Mouse (Mus musculus) lung, postnatal 4 days (tissue): ENCODE measurements at regions not wholly inside any gene's neighbourhood (a gene's known extent, or its start where the extent isn't known, plus 50 kb on each side); places are given as distances from the start of the nearest gene placed in this dataset.

Experiments
- DNase-seq, 2 experiments: peaks; one replicate each; pipeline ENCODE4 v3.0.0; 2021

DNA sequence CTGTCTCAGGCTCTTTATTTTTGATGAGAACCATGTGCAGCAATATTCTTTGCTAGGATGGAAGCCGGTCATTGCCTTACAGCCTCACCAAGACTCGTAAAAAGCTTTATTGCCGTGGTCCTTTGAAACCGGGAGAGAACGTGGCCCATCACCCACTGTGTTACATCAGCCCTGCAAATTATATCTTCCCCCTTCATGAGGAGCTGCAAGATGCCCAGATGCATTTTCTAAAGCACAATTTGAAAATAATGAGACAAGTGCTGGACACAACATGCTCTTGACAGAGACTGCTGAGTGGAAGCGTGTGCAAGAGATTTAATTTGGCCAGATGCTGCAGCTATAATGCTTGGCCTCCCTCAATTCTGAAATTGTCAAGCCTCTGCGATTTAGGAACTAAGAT is 389.2 kb upstream of the Dcn start:
- no peak for DNase-seq

DNA sequence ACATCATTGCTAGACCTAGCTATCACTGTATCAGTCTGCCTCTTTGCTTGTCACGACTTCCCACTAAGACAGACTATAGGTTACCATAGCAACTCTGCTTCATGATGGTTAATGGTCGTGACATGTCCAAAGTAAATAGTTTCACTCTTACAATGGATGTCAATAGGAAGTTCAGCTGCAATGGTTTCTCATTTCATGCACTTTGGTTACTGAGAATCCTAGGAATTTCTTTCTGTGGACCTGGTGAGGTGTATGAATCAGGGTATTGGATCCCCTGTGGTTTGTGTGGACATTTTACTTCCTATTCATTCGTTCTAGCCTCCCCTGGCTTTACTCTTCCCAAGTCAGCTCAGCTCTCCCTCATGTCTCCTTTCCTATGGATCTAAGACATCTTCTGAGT is 385.5 kb upstream of the Dcn start:
- DNase-seq: no peak

DNA sequence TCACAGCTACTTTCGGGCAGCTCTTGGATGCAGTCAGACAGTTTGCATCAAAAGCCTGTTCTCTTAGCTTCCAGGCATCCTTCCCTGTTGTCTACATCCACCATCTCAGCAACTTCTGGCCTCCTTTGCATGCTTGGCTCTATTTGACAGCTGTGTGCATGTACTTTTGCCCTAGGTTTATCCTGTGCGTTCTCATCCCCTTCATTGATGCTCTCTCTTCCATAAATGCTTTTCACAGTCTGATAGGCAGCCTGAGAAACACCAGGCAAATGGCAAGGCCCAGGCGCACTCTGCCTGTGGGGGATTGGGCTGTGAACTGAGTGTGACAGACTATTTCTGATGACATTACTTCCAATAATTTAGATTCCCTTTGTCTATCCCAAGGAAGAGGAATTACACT is 364.9 kb upstream of the Dcn start:
- no peak for DNase-seq

DNA sequence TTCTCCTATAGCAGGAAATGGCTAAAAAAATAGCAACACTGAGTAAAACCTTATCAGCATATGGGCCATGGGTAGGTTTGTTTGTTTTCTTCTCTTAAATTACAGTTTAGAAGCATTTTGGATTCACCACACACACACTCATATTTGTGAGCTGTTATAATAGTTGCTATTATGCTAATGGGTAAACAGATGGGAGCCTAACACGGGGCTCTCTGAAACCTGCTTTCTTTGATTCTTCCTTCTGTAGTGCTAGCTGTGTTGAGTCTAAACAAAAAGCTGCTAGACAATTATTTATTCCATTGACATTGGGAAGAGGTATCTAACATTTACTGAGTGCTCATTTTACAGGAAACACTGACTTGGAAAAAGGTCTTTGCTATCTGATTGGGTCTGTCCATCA is 356.7 kb upstream of the Dcn start:
- DNase-seq: no peak

DNA sequence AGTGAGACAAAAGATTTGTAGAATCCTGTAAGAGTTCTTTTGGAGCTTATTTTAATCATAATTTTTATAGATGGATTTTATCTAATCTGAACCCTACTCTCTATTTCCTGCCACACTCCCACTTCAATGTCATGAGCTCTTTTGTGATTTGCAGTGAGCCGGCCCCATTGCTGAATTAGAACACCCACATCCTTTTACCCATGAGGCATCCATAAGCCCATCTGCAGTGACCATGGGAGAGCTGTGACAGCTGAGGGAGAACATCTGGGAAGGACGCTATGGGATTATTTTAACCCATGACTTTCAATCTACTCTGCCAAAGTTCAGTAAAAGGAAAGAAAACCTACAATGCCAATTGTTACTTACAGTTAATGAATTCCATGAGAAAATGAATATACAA is 337.8 kb upstream of the Dcn start:
- DNase-seq: no peak

DNA sequence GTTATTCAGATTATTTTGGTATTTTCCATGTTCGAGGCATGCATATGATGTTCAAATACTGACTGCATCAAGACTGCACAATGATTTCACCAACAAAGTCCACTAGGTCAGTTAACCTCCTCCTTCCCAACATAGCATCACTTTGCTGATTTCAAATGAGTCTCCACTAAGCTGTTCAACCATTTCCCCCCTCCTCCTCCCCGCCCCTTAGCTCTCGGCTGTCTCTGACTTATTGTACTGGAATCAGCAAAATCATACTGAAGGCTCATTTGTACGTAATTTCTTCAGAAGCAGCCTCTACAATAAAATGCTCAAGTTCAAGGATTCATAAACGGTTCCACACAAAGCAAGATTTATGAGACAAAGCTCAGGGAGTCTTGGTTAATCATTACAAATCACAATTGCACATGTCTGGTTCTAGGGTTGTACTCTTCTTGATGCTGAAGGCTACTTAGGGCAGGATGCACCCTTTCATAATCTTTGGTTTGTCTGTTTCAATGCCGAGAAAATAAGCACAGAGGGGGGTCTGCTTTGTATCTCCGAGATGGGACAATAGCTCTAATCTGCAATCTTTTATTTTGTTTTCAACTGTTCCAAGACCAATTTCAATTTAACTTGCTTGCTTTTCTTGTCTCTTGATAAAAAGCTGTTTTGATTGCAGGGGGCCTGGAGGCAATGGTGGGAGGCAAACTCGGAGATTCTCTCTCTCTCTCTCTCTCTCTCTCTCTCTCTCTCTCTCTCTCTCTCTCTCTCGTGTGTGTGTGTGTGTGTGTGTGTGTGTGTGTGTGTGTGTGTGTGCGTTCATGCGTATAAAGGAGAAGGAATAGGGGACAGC is 320.6 kb upstream of the Dcn start:
- no peak for DNase-seq

DNA sequence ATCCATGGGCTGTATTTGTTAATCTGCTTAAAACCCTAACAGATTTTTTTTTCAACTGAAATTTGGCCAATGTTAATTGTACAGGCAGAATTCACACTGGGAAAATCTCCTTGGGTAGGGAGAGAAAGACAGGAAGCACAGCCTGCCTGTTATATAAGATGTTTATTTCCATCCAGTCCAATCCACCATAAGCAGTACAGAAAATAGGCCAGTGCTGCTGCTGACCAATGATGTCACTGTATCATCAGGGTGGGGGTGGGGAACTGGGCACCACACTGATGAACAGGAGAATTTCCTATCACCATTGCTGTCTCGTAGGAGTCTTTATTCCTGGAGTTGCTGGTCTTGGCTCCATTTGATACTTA is 320.0 kb upstream of the Dcn start:
- no peak for DNase-seq

DNA sequence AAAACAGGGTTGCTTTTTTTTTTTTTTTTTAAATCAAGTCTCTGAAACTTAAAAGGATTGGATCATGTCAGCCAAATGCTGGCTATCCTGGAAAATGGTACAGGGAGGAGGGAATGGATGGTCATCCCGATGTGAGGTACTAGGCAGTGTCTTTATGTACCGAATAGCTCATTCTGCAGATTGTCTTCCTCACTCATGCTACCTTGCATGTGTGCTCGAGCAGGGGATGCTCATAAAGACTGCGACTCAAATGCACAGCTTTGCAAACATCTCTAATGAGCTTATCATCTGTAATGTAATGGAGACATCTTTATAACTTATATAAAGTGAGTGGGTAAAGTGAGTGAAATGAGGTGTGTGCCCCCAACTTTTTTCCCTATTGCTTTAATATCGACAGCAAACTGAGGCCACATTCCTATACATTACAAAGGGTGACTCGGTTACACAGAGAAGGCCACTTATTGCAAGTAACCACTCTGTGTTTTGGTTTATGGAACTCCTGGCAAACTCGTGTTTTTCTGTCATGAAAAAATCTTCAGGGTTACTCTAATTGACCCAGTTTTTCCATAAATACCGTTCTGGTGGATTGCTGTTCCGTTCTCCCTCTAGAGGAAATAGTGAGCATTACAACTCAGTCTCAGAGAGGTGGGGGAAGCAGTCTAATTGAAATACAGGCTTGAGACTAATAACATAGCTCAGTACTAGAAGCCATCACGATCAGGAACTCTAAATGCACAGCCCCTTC is 319.4 kb upstream of the Dcn start:
- peak in 1 of 2 experiments; percentile 42 for DNase-seq

DNA sequence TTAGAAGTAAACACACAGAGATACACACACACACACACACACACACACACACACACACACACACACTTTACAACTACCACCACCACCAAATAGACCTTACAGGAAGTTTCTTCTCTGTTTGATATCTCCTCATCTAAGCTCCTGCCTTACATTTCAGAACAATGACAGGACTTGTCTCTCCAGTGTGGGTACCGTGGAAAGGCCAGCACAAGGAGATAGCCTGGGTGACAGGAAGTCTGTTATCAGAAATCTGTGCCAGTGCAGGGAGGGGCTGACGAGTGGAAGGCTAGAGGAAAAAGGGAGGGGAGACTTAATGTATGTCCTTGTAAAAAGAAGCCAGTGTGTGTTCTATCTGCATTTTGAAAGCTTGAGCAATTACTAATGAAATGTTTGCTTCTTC is 318.5 kb upstream of the Dcn start:
- DNase-seq: peak; percentile 9 to 26

DNA sequence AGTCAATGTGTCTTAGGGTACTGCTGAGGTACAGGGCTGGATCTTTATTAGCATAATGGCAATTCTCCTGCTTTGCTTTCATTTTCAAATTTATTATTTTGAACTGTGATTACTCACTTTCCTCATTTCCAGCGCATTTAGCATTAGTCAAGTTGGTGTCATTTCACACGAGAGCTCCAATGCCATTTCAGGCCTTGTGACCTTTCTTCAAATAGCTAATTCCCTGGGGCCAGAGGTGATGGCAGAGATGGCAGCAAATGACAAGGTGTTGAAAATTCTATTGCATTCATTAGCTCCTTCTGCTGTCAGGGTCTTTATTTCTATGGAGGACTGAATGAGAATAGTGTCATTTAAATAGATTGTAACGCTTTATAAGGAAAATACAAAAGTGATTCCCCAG is 300.9 kb upstream of the Dcn start:
- no peak for DNase-seq

DNA sequence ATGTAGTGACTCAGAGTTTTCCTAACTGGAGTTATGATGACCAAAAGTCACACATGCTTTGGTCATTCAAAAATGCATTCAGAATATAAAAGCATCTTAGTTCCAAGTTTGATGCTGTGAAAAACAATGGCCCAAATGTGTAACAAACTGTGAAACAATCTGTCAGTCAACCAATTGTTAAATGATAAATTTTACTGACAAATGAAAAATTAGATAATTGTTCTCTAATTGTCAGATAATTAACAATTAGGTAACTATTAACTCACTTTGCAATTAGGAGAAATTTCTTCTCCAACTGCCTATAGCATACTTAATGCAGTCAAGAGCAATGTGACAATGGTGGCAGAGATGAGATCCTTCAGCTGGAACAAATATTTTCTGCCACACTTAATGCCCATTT is 289.7 kb upstream of the Dcn start:
- DNase-seq: no peak

DNA sequence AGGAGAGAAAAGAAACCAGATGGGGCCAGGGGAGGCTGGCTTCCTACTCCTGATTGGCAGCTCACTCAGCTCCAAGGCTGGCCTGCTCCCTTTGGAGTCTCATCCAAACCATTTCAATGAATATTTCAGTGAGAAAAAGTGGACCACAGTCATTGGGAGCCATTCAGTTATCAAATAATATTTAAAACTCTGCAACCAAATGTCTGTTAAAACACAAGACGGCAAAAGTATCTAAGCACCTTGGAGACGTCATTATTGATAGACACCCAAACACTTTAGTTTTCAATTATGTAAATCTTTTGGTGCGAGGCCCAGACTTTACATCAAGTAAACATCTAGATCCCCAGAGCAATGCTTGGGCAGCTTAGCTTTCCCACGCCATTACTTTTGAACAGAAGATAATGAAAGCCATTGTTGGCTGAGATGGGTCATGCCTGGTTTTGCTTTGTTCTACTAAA is 268.1 kb upstream of the Dcn start:
- DNase-seq: no peak

DNA sequence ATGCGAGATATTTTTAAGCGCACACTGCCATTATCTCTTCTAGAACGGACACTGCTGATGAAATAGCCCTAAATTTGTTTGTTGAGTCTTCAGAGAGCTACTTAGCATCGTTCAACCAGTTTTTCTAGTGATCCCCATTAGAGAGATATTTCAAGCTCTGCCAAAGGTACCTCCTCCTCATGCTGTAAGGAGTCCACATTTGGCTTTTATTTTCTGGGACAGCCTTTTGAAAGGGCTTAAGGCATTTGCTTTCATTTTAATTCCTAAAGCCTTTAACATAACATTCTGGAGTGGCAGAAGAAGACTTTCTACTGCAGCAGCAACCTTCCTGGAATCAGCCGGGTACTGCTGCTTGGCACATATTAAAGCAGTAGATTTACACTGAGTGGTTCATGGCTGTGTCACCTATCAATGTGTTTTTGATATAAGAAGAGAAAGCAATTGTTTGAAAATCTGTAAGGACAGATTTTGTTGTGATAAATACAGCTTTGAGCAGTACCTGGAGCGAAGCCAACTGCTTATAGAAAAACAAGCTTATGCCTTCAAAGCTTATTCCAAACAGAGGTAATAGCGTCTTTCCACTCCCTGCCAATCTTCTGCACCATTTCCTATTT is 267.5 kb upstream of the Dcn start:
- DNase-seq: no peak

DNA sequence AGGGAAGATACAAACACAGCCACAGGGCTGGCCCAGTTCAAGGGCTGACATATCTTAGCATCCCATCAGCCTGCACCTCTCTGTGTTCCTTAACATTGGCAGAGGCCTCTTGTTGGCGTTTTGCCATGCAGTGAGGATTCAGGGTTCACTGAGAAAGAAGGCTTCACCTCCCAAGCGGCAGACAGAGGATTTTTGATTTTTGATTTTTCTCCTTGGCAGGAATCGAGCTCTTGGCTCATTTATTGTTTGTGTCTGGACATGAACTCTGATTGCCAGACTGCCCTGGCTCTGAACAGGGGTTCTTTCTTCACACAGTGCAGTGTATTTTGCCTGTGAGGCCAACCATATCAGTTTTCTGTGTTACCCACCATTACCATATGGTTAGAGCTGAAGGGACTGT is 259.9 kb upstream of the Dcn start:
- DNase-seq: peak; percentile 7 to 31

DNA sequence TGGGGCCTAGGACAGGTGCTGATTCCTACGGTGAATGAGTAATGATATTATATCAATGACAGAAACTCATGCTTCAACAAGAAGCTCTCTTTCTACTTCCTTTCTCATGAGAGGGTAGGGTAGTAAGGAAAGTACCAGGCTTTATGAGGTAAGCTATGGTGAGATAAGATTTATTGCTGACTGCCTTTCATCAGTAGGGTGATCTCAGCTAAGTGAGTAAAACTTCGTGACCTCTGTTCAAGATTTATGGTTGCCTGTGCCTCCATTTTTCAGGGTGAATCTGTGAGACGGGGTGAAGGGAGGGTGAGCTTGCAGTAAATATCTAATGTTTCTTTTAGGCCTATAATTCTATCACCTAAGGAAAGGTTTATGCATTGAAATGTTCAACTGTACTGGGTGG is 259.0 kb upstream of the Dcn start:
- DNase-seq: no peak

DNA sequence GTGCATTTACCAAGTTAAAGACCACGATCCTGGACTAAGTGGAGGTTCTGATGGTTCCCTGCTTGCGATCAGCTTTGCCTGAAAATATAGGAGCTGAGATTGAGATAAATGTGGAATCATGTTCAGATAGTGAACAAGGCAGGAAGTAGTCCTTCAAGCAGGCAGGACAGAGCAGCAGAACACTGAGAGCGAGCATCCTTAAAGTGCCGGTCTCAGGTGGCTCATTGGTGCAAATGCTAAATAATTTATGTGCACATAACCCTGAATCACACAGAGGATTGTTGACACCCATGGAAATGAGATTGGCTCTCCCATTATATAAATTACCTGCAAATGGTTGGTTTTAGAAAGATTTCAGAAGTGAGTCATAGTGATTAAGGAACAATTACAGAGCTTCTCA is 243.8 kb upstream of the Dcn start:
- no peak for DNase-seq

DNA sequence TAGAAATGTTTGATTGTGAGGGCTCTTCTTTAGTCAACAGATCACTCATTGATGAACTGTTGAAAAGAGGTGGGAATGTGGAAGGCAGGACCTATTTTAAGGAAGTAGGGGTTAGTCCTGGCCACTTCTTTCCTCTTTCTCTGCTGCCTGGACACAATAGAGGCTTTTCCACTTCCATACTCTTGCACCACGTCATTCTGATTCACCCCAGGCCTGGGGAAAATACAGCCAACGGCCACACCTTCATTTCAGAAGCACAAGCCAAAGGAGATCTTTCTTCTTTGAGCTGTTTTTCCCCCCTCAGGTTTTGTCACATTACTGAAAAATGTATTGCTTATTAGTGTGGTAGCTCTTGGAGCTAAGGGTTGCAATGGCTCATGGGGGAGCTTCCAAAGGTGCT is 237.9 kb upstream of the Dcn start:
- no peak for DNase-seq

DNA sequence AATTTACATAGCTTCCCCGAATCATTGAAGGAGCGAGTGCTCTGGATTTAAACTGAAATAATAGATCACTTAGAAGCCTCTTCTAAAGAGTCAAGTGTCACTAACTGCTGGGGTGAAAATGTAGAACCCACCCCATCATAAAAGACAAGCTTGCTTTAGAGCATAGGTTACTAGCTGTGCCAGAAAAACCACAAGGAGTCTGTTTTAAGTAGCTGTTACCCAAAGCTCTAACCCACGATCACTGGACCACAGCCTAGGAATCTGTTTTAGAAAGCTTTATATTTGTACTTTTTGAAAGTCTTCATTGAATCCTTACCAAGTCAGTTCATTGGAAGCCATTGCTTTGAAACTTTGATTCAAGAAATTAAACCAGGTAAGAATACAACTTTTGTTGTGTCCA is 233.7 kb upstream of the Dcn start:
- no peak for DNase-seq

DNA sequence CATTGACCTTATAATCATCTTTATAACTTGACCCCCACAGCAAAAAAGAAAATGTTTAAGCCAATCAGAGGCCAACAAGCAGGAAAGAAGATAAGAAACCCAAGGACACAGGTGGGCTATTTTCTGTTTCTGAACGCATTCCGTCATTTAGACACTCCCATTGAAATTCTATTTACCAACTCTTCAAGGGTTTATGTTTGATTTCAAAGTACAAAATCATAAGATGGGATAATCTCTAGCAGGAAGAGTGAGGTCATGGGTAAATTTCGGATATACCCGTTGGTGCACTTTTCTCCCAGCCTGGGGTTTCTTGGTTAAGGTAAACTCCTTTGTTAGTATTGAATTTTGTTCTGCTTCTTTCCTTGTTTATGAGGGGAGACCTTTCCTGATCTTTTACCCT is 230.9 kb upstream of the Dcn start:
- no peak for DNase-seq

DNA sequence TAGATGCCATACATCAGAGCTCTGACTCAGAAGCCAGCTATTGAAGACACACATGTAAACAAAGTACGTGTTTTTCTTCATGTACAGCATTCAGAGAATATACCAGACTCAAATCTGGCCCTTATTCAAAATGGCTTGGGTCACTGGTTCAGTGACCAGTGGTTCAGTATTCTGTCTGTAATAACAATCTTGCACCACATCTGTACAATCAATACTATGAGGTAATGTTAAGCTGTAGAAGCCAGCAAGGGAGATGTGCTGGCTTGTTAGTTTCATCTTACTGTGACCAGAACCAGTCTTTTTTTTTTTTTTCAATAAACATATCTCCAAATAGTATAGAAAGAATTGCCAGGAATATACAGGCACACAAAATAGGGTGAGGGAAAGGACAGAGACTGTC is 229.6 kb upstream of the Dcn start:
- no peak for DNase-seq

DNA sequence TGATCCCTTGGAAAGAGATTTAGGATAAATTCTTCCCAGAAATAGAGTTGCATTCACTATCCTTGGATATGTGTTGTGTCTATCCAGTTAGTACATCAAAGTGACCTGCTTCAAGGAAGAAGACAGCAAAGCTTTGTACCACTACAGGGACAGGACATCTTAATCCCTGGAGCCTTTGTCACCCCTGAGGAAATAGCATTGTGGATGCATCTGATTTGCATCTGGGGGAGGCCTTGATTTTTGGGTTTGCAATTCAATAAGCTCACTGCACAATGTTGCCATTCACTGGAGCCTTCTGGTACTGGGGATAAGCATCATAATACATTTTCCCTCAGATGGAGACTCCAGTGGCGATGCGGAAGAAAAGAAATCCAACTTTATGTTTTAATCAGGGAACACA is 229.2 kb upstream of the Dcn start:
- DNase-seq: no peak

DNA sequence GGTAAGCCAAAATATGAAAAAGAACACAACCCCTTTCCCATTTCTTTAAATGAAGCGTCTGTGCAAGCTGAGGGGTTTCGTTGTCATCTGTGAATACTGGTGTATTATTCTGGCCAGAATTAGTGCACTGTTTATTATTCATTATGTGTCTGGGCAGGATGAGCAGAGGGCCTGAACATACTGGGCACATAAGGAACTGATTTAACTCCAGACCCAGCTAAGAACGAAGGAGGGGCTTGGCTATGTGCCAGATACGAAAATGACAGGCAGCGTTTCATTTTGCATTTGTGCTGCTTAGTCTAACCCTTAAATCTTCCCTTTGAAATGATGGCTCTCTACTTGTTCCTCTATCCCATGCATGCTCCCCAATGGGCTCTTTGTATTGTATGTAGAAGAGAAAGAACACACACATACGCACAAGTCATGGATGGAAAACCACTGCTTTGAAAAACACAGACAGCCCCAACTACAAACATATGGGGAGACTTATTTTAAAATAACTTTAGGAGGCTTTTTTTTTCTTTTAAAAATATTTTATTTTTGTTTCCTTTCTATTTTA is 213.4 kb upstream of the Dcn start:
- peak in 1 of 2 experiments; percentile 9 for DNase-seq

DNA sequence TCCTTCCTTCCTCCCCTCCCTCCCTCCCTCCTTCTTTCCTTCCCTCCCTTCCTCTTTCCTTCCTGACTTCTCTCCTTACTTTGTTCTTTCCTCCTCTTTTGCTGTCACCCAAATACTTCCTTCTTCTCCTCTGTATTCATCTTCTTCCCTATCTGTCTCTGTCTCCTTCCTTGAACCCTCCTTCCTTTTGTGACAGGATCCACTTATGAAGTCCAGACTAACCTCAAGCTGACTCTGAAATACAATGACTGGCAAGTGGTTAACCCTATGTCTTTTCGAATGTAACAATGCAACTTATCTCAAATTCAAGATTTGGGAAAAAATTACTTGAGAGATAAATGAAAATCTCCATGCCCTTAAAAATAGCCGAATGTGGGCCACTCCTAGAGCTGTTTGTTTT is 197.0 kb upstream of the Dcn start:
- no peak for DNase-seq
